ENCODE assay signal across 1 mouse cellular context in genomic region chrX:20228102-20228501, GRCm38 (mm10).
TF ChIP-seq lines count a peak whose summit lies in the region.

No protein-coding gene starts in this region.

TF ChIP-seq in CH12.LX, 34 proteins besides CTCF, POLR2A, EP300 and RAD21 (continued from another document):
- TF ChIP-seq SMC3 (IDR thresholded peaks at IDR 0.05; ENCODE audit: low read depth, low read length), result no peak
- no peak for TF ChIP-seq ELF1 (IDR thresholded peaks at IDR 0.05; ENCODE audit: low read depth, low read length)
- no peak for TF ChIP-seq TCF12 (IDR thresholded peaks at IDR 0.05; ENCODE audit: low read depth, low read length)
- no peak for TF ChIP-seq UBTF (IDR thresholded peaks at IDR 0.05; ENCODE audit: low read depth, low read length)
- TF ChIP-seq BHLHE40 (IDR thresholded peaks at IDR 0.05; ENCODE audit: low read depth, low read length), result no peak
- TF ChIP-seq CHD2 (IDR thresholded peaks at IDR 0.05; ENCODE audit: low read length), result no peak
- TF ChIP-seq HCFC1 (IDR thresholded peaks at IDR 0.05; ENCODE audit: low read depth, low read length), result no peak
